Mouse (Mus musculus) kidney, embryonic 14.5 days (tissue): Measurements from ENCODE around the gene Trmt61a. TPM values are rescaled to one million over a fixed set of nuclear protein-coding genes. Genes with fewer than 3 reads are reported as not detected.

Source experiments
- ATAC-seq: fragments of 200-750 bp; cut with Nextera tagmentation; 2 replicates; pipeline ENCODE4 v1.8.0; 2017; ENCODE audit warnings: moderate number of reproducible peaks, mild to moderate bottlenecking, moderate TSS enrichment, moderate library complexity; ENCODE audit not compliant: low FRiP score, low TSS enrichment
- H3K27ac ChIP-seq: fragments of 300-500 bp; sonication (generic); 2 replicates; pipeline ENCODE4 v1.5.1; 2014; ENCODE audit warnings: low read depth, mild to moderate bottlenecking, low read length, moderate library complexity, mixed read lengths
- H3K27me3 ChIP-seq: fragments of 300-500 bp; sonication (generic); 2 replicates; pipeline ENCODE4 v1.6.1; 2014; ENCODE audit warnings: mild to moderate bottlenecking, low read length; ENCODE audit not compliant: control insufficient read depth, insufficient read depth
- H3K36me3 ChIP-seq: fragments of 300-500 bp; sonication (generic); 2 replicates; pipeline ENCODE4 v1.6.1; 2014; ENCODE audit warnings: low read length, mixed read lengths; ENCODE audit not compliant: control insufficient read depth, insufficient read depth
- H3K4me1 ChIP-seq: fragments of 300-500 bp; sonication (generic); 2 replicates; pipeline ENCODE4 v1.6.1; 2014; ENCODE audit warnings: low read length, mixed read lengths; ENCODE audit not compliant: control insufficient read depth, insufficient read depth
- H3K4me2 ChIP-seq: fragments of 300-500 bp; sonication (generic); replicated peaks from 2 replicates; pipeline ENCODE4 v1.6.1; 2014; ENCODE audit warnings: low read depth, mild to moderate bottlenecking, low read length
- H3K4me3 ChIP-seq: fragments of 300-500 bp; sonication (generic); 2 replicates; pipeline ENCODE4 v1.5.1; 2014; ENCODE audit warnings: mild to moderate bottlenecking, low read length
- H3K9ac ChIP-seq: fragments of 300-500 bp; sonication (generic); 2 replicates; pipeline ENCODE4 v1.6.1; 2014; ENCODE audit warnings: low read depth, mild to moderate bottlenecking, low read length, moderate library complexity
- H3K9me3 ChIP-seq: fragments of 300-500 bp; sonication (generic); 2 replicates; pipeline ENCODE4 v1.6.1; 2016; ENCODE audit warnings: low read length; ENCODE audit not compliant: control insufficient read depth
- WGBS: fragments of 180-500 bp; shearing (Covaris S2); extraction: QIAGEN DNeasy Blood & Tissue Kit; methylation state at CpG from one replicate; pipeline ENCODE4 v1.1.7; 2014; 5-methylcytosine and 5-hydroxymethylcytosine counted together
- polyA plus RNA-seq: library from polyadenylated mRNA; unstranded; fragments of >200 nt; fragmentation: Nextera tagmentation; extraction: Ambion mirVana; gene quantifications from 2 replicates; pipeline ENCODE4 v1.2.1, GENCODE M21; 2014

Gene Trmt61a
- polyA plus RNA-seq, 1 experiment from 2014 or later: 6.7 TPM

DNA sequence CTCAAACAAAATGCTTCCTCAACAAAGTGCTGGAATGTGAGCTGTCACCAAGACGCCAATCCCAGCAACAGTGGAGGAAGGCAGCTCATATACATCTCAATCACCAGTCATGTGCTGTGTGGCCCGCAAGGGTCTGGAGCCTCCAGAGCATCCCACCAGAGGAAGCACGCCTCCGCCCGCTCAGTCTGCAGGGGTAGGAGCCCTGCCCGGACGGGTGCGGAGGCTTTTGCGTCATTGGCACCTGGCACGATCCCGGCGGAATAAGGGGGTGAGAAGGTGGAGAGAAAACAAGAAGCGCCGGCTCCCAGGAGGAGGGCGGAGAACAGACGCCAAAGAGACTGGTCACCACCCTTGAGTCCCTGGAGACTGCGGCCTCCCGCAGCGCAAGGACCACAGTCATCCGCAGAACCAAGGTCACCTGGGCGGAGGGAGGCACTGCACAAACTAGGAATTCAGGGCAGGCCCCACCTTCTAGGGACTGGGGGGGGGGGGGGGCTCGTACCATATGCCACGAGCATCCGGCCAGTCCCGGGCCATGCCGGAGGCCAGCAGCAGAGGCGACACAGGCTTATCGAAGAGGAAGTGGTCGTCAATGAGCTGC, 7.4 kb upstream of the Trmt61a start:
- Histone ChIP-seq H3K27me3 (peaks cover 42% of the 10 kb centered on the region), H3K27ac (no peak overlapping the region), H3K9me3 (no peaks in the 10 kb centered on the region), H3K4me3 (peak overlapping the region; percentile 60), H3K9ac (no peak overlapping the region), H3K4me2 (peak overlapping the region; percentile 92), H3K4me1 (peaks cover 28% of the 10 kb centered on the region), H3K36me3 (no peaks in the 10 kb centered on the region)
- 11% methylated on average over 28 of the region's 29 CpGs for WGBS
- no peak for ATAC-seq

- no peaks in the 10 kb centered on the region for H3K9me3 ChIP-seq
- peak overlapping the region; percentile 60 for H3K4me3 ChIP-seq
- H3K36me3 ChIP-seq: no peaks in the 10 kb centered on the region
- no peak; the same call in 1 of the 2 replicates for ATAC-seq
- H3K9ac ChIP-seq: peak overlapping the region; percentile 54
- peaks cover 42% of the 10 kb centered on the region for H3K27me3 ChIP-seq
- under 1% methylated on average over 35 of the region's 35 CpGs for WGBS
- peaks cover 28% of the 10 kb centered on the region for H3K4me1 ChIP-seq
- peak overlapping the region; percentile 92 for H3K4me2 ChIP-seq
- no peak overlapping the region for H3K27ac ChIP-seq
These were observed 6.9 kb upstream of the Trmt61a start for GRCm38 (mm10) chr12:111670976-111671375.

- Histone ChIP-seq H3K27ac (no peak overlapping the region), H3K9ac (peak overlapping the region; percentile 54), H3K4me1 (peaks cover 28% of the 10 kb centered on the region), H3K27me3 (peaks cover 42% of the 10 kb centered on the region), H3K9me3 (no peaks in the 10 kb centered on the region), H3K4me3 (peak overlapping the region; percentile 60), H3K36me3 (no peaks in the 10 kb centered on the region), H3K4me2 (peak overlapping the region; percentile 92)
- ATAC-seq: peak; percentile 22; the same call in 1 of the 2 replicates
- under 1% methylated on average over 34 of the region's 34 CpGs for WGBS
These were observed 6.4 kb upstream of the Trmt61a start for GRCm38 (mm10) chr12:111671431-111671902.

GRCm38 (mm10) chr12:111672176-111672575, 5.7 kb upstream of the Trmt61a start, which contains the start of gene Ckb:
Gene Ckb (minus strand): TSS chr12:111672338.
- H3K27ac ChIP-seq: no peak within 1 kb of the TSS
- WGBS: 0% methylated on average over 28 of the region's 31 CpGs
- H3K9me3 ChIP-seq: no peaks in the 10 kb centered on the region
- peak within 1 kb of the TSS; percentile 54 for H3K9ac ChIP-seq
- H3K4me3 ChIP-seq: peak within 1 kb of the TSS; percentile 60
- peaks cover 30% of the 10 kb centered on the region for H3K4me1 ChIP-seq
- peak; percentile 36 for ATAC-seq
- peak within 1 kb of the TSS; percentile 92 for H3K4me2 ChIP-seq
- no peaks in the 10 kb centered on the region for H3K36me3 ChIP-seq
- peaks cover 42% of the 10 kb centered on the region for H3K27me3 ChIP-seq

DNA sequence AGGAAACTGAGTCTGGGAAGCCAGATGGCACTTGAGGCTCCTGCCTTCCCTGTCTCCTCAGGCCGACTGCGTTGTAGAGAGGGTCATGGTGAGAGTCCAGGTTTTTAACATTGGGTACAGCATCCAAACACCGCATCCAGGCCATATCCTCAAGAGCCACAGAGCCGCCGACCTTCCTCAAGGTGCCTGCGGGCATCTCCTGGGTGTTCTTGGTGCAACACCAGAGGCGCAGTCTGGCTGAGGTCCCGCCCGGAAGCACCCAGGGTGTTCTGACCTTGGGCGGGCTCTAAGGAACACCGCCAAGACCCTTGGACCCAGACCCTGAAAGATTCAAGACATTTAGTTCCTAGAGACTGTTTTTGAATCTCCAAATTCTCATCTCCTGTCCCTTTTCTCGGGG, 5.3 kb upstream of the Trmt61a start:
- Histone ChIP-seq H3K9me3 (no peaks in the 10 kb centered on the region), H3K27ac (no peak overlapping the region), H3K4me3 (peak overlapping the region; percentile 60), H3K9ac (peak overlapping the region; percentile 54; the same call in 1 of the 2 replicates), H3K36me3 (no peaks in the 10 kb centered on the region), H3K4me1 (peaks cover 34% of the 10 kb centered on the region), H3K27me3 (peaks cover 42% of the 10 kb centered on the region), H3K4me2 (peak overlapping the region; percentile 92)
- 13% methylated on average over 12 of the region's 12 CpGs for WGBS
- no peak for ATAC-seq

DNA sequence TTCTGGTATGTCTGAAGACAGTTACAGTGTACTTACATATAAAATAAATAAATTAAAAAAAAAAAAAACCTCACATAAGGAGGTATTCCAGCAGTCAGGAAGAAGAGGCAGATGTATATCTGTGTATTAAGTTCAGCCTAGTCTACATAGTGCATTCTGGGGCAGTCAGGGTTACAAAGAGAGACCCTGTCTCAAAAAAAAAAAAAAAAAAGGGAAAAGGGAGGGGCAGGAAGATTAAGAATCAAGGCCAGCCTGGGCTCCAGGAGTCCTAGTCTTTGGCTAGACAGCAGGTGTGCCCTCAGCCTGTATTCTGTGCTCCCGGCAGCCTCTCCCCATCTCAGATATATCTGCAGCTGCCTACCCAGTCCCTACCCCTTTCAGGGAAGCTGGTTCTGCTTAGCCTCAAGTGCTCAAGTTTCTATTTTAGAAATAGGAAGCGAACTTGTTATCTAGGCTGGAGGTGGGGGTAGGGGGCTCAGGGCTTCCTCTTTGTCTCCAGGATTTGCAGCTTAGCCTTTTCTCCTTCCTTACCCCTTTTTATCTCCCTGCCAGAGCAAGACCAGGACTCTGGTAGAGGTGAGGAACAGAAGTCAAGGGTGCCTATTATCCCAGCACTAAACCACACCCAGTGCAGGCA, 2.9 kb upstream of the Trmt61a start:
- WGBS: 78% methylated on average over 2 of the region's 2 CpGs
- H3K27ac ChIP-seq: no peak overlapping the region
- peaks cover 34% of the 10 kb centered on the region for H3K4me1 ChIP-seq

GRCm38 (mm10) chr12:111675797-111676580, 1.9 kb upstream of the Trmt61a start:
- H3K4me1 ChIP-seq: peaks cover 30% of the 10 kb centered on the region
- no peak overlapping the region for H3K9ac ChIP-seq
- H3K27me3 ChIP-seq: peaks cover 35% of the 10 kb centered on the region
- H3K4me3 ChIP-seq: no peak overlapping the region
- no peaks in the 10 kb centered on the region for H3K9me3 ChIP-seq
- ATAC-seq: no peak
- H3K36me3 ChIP-seq: peaks cover 7% of the 10 kb centered on the region
- no peak overlapping the region for H3K4me2 ChIP-seq
- no peak overlapping the region for H3K27ac ChIP-seq
- 82% methylated on average over 6 of the region's 6 CpGs for WGBS

More for the DNA sequence above, 2.9 kb upstream of the Trmt61a start:
- Histone ChIP-seq H3K9me3 (no peaks in the 10 kb centered on the region), H3K36me3 (no peaks in the 10 kb centered on the region; the same call in 1 of the 2 replicates), H3K27me3 (peaks cover 42% of the 10 kb centered on the region), H3K9ac (no peak overlapping the region), H3K4me2 (no peak overlapping the region), H3K4me3 (no peak overlapping the region)
- ATAC-seq: no peak

DNA sequence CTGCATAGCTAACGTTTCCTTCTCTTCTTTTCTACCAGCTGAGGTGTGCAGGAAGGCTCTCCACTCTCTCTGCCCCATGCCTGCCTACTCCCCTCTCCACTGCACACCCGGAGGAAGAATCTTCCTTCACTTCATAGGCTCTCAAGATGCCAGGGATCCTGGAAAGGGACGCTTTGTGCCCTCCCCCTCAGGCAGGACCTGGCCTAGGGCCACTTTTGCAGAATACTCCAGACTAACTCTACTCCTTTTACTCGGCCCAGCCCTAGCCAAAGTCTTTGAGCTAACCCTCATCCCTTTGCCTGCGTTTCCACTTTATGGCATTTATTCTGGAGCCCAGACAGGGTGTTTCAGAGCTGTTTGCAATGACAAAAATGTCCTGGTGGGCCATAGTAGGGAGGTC, 484 bp upstream of the Trmt61a start:
- Histone ChIP-seq H3K4me3 (peak overlapping the region; percentile 94), H3K9ac (peak overlapping the region; percentile 82), H3K27me3 (peaks cover 22% of the 10 kb centered on the region), H3K9me3 (no peaks in the 10 kb centered on the region), H3K27ac (peak overlapping the region; percentile 96), H3K4me1 (peaks cover 20% of the 10 kb centered on the region), H3K36me3 (peaks cover 13% of the 10 kb centered on the region), H3K4me2 (peak overlapping the region; percentile 91)
- no peak; the same call in 1 of the 2 replicates for ATAC-seq
- WGBS: 19% methylated on average over 5 of the region's 5 CpGs
